Mouse (Mus musculus) cerebellum, adult (tissue): Measurements from ENCODE around the gene Hsd11b1.
"Not testable (repeated sequence)": the region's sequence is repeated elsewhere in the genome, so short reads cannot be mapped to it uniquely, and the experiment has no call there.

Experiments used
- ATAC-seq: cut with Nextera tagmentation; 2 replicates; pipeline ENCODE4 v1.9.2; 2017; ENCODE audit warnings: mild to moderate bottlenecking, moderate library complexity, mixed read lengths; ENCODE audit not compliant: insufficient number of reproducible peaks, low FRiP score, low TSS enrichment

The Hsd11b1 gene

DNA sequence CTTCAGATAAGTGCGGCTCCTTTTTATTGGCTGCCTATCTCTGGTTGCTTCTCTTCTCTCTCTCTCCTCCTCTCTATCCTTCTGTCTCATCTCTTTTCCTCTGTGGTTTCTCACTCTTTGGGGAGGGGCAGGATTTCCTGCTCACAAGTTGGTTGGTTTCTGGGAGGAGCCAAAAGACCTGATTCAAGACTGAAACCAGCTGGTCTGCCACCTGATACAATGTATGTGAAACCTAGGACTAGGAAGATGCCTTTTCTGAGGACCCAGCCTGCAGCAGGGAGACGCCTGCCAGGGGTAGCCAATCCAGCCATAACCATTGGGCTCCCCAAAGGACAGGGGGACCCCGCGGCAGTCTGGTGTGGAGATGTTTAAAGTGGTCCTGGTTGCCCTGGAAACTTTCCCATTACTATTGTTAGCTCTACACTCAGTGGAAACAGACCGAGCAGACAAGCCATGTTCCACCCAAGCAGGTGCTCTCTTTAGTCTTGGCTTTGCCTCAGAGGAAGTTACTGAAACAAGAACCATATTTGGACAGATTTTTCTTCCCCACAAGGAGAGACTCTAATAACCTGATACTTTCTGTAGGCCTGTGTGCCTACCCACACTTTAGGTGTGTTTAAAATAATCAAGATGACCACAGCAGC, at the start of gene Hsd11b1:
TSS of gene Hsd11b1 (minus strand) at position 121 of the 644 bp plus-strand sequence.
- no peak for ATAC-seq

GRCm38 (mm10) chr1:193311596-193311995, 47.7 kb upstream of the Hsd11b1 start:
- no peak for ATAC-seq

- ATAC-seq, result no peak
These were observed 46.7 kb upstream of the Hsd11b1 start for GRCm38 (mm10) chr1:193310519-193311085.

DNA sequence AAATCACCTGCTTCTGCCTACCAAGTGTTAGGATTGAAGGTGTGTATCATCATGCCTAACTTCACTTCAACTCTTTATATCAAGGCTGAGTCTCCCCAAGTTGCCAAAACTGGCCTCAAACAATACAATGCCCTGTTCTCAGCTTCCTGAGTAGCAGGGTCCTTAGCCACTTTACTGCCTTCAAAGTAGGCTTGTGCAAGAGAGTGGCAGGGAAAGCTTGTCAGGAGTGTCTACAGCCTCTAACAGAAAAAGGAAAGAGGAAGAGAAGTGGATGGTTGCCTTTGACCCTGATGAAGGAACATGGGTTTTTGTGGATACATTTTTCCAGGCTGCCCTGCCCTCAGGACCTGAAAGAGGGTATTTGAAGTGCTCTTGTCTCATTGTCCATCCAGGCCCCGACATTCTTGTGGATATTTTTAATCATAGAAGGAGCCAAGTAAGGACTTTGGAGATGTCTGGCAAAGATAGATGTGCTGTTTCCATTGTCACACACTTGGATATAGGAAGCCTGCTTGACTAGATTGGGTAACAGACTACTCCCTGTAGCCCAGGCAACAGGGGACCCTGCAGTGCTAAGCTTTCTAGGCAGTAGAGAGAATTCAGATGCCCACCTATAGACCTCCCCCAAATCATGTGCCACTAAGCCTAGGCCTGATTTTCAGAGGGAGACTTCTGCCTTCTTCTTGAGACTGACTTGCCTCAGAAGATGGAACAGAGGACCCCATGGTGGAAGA, 46.1 kb upstream of the Hsd11b1 start:
- ATAC-seq, result no peak

GRCm38 (mm10) chr1:193306832-193307231, 43.0 kb upstream of the Hsd11b1 start:
- no peak for ATAC-seq

DNA sequence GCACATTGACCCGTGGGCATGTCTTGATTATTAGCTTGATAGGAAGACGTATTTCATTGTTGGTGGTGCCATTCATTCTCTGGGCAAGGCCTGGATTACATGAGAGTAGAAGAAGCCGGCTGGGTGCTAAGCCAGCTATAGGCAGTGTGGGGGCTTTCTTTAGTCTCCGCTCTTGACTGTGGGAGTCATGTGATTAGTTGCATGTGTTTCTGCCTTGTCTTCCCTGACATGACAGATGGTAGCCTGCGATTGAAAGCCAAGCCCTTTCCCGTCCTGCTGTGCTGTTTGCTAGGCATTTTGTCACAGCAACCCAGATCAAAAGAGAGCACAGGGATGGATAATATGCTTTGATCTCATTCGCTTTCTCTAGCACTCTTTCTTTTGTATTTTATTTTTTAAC, 41.5 kb upstream of the Hsd11b1 start:
- ATAC-seq, result peak; percentile 86

DNA sequence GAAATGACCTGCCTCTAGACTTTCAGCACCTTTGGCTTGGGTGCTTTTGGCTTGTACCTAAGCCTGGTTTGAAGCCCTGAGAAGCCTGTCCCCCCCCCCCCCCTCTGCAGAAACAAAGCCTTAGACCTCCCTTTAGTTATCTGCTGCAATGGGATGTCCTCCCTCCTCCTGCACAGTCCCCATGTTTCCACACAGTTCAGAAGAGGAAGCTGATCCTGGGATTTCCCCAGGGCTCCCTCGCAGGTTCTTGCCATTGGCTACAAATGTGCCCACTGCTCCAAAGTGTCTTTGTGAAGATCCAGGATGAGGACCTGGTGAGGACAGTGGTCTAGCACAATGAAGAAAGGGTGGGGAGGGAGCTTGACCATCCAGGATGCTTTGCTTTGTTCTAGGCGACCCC, 39.2 kb upstream of the Hsd11b1 start:
- no peak for ATAC-seq

DNA sequence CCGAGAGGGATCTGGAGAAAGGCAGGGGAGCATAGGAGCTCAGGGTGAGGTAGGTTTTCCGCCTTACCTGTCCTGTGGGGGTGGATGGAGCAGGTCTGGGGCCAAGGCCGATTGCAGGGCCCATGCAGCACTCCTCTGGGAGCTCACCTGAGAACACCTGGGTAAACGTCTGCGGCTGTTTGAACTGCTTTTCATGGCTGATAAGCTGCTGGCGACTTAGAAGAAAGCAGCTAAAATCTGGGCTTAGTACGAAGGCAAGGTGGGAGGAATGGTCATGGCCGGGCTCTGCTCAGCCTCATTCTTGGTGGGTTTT, 38.2 kb upstream of the Hsd11b1 start:
- ATAC-seq, result no peak

DNA sequence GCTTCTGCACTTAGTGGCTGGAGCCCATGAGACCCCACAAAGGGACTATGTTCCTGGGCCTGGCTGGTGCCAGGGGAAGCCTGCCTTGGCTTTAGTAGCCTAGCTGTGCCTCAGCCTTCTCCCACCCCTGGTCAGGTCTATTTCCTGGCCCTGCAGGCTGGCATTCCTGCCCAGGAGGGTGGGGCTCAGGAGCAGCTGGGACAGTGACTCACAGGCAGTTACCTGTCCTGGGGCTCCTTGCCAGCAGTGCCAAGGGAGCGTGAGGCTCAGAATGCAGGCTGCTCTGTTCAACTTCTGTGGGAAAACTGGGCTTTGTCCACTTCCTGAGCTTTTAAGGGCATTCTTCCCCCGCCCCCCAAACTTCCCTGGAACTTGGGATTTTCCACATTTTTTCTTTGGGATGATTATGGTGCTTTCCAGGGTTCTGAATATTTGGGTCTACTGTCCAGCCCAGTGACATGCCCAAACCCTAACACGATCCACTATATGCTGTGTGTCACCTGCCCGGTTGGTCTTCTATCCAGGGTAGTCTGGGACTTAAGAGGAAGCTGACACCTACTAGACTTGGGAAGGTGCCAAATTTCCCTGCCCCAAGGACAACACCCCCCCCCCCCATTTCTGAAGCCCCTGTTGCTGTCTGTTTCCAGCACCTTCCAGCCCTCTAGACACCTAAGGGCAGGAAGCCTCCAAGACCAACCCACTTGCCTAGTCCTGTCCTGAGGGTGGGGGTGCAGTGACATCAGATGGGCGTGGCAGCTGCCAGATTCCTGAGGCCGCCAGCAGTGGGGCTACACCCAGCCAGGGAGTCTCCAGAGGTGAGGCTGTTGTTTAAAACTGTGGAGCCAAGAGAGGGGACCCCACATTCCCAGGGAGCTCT, 37.6 kb upstream of the Hsd11b1 start:
- 0 out of 2 replicates have a peak, but pooled peaks have one; percentile 24 for ATAC-seq

- ATAC-seq, result no peak
These were observed 36.1 kb upstream of the Hsd11b1 start for GRCm38 (mm10) chr1:193299995-193300394.

DNA sequence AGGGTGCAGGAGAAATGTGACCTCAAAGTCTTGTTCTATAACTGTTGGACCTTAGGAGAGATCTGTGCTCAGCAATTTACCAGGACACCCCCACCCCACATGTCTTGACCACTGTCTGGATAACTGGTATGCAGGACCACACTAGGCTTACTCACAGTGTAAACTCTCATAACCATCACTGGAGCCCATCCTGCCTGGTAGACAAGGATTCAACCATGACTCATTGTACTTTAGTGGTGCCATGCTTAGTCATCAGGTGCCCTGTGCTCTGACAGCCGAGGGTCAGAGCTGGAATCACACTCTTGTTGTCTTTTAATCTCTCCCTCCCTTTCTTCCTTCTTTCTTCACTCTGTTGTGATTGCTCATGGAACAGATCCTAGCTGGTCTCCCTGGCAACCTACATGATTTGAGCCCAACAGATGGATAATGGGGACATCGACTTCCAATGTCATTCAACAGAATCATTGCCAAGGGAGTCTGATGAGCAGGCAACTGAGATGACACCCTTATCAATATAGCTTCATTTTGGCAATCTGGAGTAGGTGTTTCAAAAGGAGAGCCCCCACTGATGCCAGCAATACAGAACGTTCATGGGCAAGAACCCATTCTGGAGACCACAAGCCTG, 34.4 kb upstream of the Hsd11b1 start:
- no peak for ATAC-seq

DNA sequence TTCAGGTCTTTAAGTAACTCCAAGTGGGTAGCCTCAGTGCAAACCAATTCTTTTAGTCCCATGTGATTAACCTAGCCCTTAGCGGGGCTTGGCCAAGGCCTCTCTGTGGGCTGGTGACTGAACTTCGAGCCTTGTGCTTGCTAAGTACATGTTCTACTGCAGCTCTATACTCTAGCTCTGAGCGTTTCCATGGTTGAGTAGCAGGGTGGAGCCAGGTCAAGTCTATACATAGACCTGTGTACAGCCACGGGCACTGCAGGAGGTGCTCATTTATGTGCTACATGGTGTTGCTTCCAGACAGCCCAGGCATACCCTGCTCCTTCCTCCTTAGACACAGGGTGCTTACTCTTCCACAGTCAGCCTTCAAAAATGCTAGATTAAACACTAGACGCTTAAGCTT, 32.0 kb upstream of the Hsd11b1 start:
- ATAC-seq, result no peak

GRCm38 (mm10) chr1:193293926-193294325, 30.1 kb upstream of the Hsd11b1 start:
- no peak for ATAC-seq

GRCm38 (mm10) chr1:193293039-193293438, 29.2 kb upstream of the Hsd11b1 start:
- ATAC-seq, result no peak

DNA sequence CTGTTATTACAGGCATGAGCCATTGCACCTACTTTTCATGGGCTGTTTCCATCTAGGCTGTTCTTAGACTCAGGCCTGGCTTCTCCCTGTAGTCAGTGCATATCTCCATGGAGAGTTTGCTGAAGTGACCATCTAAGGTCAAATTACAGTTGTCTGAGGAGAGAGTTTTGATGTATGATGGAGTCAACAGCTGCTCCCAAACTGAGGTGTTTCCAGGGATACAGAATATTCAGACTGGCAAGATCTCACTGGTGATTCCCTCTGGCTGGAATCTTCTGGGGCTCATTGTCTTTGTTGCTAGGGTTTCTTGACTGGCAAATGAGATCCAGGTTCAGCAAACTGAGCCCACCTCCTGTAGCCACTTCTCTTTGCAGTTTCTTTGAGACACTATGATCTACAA, 26.8 kb upstream of the Hsd11b1 start:
- no peak for ATAC-seq

DNA sequence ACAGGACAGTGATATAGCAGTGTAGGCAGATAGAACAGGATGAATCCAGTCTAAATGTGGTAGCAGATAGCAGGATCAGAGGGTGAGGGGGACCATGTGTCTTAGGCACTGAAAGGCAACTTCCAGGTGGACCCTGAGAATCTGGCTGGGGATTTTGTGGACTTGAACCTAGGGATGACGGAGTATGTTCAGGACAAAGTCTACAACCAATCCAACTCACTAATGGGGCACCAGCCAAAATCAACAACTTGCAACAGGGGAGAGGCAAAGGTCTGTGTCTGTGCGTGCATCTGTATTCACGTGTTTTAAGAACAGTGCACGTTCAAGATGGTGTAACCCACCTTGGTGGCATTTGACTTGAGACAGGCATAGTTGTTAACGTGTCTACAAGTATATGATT, 26.0 kb upstream of the Hsd11b1 start:
- no peak for ATAC-seq

GRCm38 (mm10) chr1:193289076-193289475, 25.2 kb upstream of the Hsd11b1 start:
- no peak for ATAC-seq

- ATAC-seq, result no peak
These were observed 23.7 kb upstream of the Hsd11b1 start for GRCm38 (mm10) chr1:193287578-193287977.

DNA sequence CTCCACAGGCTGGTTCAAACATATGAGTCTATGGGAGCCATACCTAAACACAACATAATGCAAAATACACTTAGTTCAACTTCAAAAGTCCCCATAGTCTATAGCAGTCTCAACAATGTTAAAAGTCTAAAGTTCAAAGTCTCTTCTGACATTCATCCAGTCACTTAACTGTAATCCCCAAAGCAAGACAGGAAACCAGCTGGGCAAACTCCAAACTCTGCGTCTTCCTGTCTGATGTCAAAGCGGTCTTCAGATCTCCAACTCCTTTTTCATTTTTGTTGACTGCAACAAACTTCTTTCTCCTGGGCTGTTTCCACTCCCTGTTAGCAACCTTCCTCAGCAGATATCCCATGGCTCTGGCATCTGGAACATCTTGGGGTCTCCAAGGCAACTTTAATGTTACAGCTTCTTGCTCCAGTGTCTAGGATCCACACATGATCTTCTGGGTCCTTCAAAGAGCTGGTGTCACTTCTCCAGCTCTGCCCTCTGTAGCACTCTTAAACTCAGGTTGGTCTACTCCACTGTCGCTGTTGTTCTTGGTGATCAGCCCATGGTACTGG, 22.0 kb upstream of the Hsd11b1 start:
- ATAC-seq, result not testable (repeated sequence)

- ATAC-seq, result no peak
These were observed 20.4 kb upstream of the Hsd11b1 start for GRCm38 (mm10) chr1:193284228-193284779.
